ENCODE assay signal across 13 mouse cellular contexts in the genomic region with DNA sequence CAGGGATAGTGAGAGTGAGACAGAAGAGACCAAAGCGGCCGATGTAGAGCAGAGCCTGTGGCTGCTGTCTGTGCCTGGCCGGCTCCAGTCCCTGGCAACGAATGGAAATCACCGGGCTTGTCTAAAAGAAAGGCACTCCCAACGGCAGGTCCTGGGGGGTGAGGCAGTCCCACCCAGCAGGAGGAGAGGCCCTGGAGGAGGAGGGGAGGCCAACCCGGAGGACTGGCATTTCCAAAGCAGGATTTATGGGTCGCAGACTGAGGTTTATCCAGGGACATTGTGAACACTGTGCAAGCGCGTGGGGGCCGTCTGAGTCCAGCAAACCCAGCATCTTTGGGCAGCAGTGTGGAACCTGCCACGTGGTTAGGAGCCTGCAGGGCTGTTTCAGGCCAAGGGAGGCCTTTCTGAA. TPM values are rescaled to one million over a fixed set of nuclear protein-coding genes. Genes with fewer than 3 reads are reported as not detected.
DNase-seq lines count a peak whose midpoint lies in the region; TF ChIP-seq lines count a peak whose summit lies in the region.
"Had no signal": no experiment of that assay in that cellular context is flagged by ENCODE, and none has a peak within 500 bp of the region (broad histone marks: within the 10 kb centered on the region; RNA-seq: fewer than 3 reads in every experiment).

No protein-coding gene starts in this region.

- H3K9me3 ChIP-seq in heart, embryonic 10.5 days = no peaks in the 10 kb centered on the region
- H3K9me3 ChIP-seq in ES-E14 (ENCODE audit: control insufficient read depth, insufficient read depth, low read depth, low read length) = no peaks in the 10 kb centered on the region
- no peaks in the 10 kb centered on the region for H3K9me3 ChIP-seq in midbrain, embryonic 10.5 days (replicated peaks)

- H3K4me3 ChIP-seq in heart, embryonic 10.5 days = no peak overlapping the region
- H3K4me3 ChIP-seq in ES-E14 (ENCODE audit: insufficient read depth in 1 of 2, low read depth in 1 of 2, low read length in 2 of 2, poor library complexity in 1 of 2, severe bottlenecking in 1 of 2) = 0 out of 4 replicates have a peak overlapping the region, but pooled peaks of 1 of the 2 experiments have one; percentile 10
- H3K4me3 ChIP-seq in midbrain, embryonic 10.5 days = no peak overlapping the region

- no peak for DNase-seq in heart, embryonic 10.5 days (ENCODE audit: low spot score)
- DNase-seq in heart, postnatal 25 days (ENCODE audit: low spot score) = no peak
- DNase-seq in ES-E14 (ENCODE audit: low read depth, low spot score) = no peak
- peak; percentile 32 for DNase-seq in kidney, adult 18-20 months
- no peak for DNase-seq in midbrain, embryonic 10.5 days (ENCODE audit: low spot score)
- DNase-seq in lung, adult 18-20 months = no peak
- no peak for DNase-seq in gastrocnemius, postnatal 25 days
- DNase-seq in adrenal gland, adult (ENCODE audit: inconsistent age in 2 of 2, low spot score in 1 of 2) = no peak
- DNase-seq: adrenal gland, postnatal 10 days; gastrocnemius, postnatal 14 days; lung, postnatal 14 days; thymus, postnatal 14 days had no signal

- peak overlapping the region; percentile 73 for H3K27ac ChIP-seq in heart, embryonic 10.5 days
- peak overlapping the region; percentile 35; the same call in 1 of the 2 replicates for H3K27ac ChIP-seq in ES-E14 (ENCODE audit: insufficient read depth, low read depth, low read length, poor library complexity, severe bottlenecking)
- H3K27ac ChIP-seq in midbrain, embryonic 10.5 days (replicated peaks) = peak overlapping the region; percentile 52; the same call in 1 of the 2 replicates

- H3K27me3 ChIP-seq in heart, embryonic 10.5 days (ENCODE audit: insufficient read depth, poor library complexity, severe bottlenecking) = no peaks in the 10 kb centered on the region
- peaks cover 10% of the 10 kb centered on the region for H3K27me3 ChIP-seq in midbrain, embryonic 10.5 days (ENCODE audit: low read depth, poor library complexity, severe bottlenecking)
- H3K27me3 ChIP-seq: CH12.LX had no signal

- no peaks in the 10 kb centered on the region for H3K36me3 ChIP-seq in heart, embryonic 10.5 days
- no peaks in the 10 kb centered on the region for H3K36me3 ChIP-seq in ES-E14 (ENCODE audit: control insufficient read depth, insufficient read depth, low read length, poor library complexity, severe bottlenecking)
- H3K36me3 ChIP-seq in midbrain, embryonic 10.5 days = no peaks in the 10 kb centered on the region

- WGBS in heart, embryonic 10.5 days = 26% methylated on average over 12 of the region's 12 CpGs
- WGBS in midbrain, embryonic 10.5 days = 30% methylated on average over 12 of the region's 12 CpGs

- 0 out of 2 replicates have a peak overlapping the region, but pooled peaks have one; percentile 15 for H3K9ac ChIP-seq in ES-E14 (ENCODE audit: insufficient read depth, low read depth, low read length, poor library complexity, severe bottlenecking)

- H3K4me1 ChIP-seq in heart, embryonic 10.5 days = peaks cover 47% of the 10 kb centered on the region
- H3K4me1 ChIP-seq in ES-E14 (ENCODE audit: control insufficient read depth in 2 of 2, insufficient read depth in 2 of 2, low read length in 2 of 2, poor library complexity in 1 of 2) = peaks cover 2 to 6% of the 10 kb centered on the region in 2 experiments; a peak in 3 of 4 replicates
- H3K4me1 ChIP-seq in midbrain, embryonic 10.5 days = peaks cover 29% of the 10 kb centered on the region

- in situ Hi-C loops in ES-E14 (cut with MboI; ENCODE audit: low sequenced_read_pairs in 2 of 2, unreplicated experiment in 2 of 2) = no loop called here

- intact Hi-C loops in heart, postnatal 25 days (cut with DNase I) = no loop called here

TF ChIP-seq in ES-E14, 5 proteins besides CTCF, POLR2A, EP300 and RAD21:
- TF ChIP-seq MAFK (IDR thresholded peaks at IDR 0.05; ENCODE audit: insufficient read depth, low read depth, low read length) (no peak), HCFC1 (IDR thresholded peaks at IDR 0.05; ENCODE audit: borderline replicate concordance, insufficient read depth, low read length) (no peak), ZC3H11A (IDR thresholded peaks at IDR 0.05; ENCODE audit: borderline replicate concordance, low read depth, low read length) (no peak), ZNF384 (IDR thresholded peaks at IDR 0.05; ENCODE audit: low read depth, low read length) (no peak), CHD2 (IDR thresholded peaks at IDR 0.05; ENCODE audit: low read depth, low read length) (no peak)
TF ChIP-seq in ES-E14: peak in this region for 0.

RNA-seq across cellular contexts. Expression of a gene that starts 52.3 kb away (rescaled TPM):
- 7.5 and 9.3 TPM in 2 replicates for polyA plus RNA-seq in heart, embryonic 10.5 days (2016; fragmentation: Nextera tagmentation; extraction: Ambion mirVana)
- total RNA-seq in heart, postnatal 25 days (2021) = 1 to 10 TPM; 7.4 to 8.8 TPM
- 11.6 and 15.4 TPM in 2 replicates for total RNA-seq in ES-E14 (2012; rRNA removed)
- polyA plus RNA-seq in midbrain, embryonic 10.5 days (2016; fragmentation: Nextera tagmentation; extraction: Ambion mirVana) = 11.3 and 11.7 TPM in 2 replicates
- total RNA-seq in gastrocnemius, postnatal 25 days (2021) = 1 to 10 TPM; 3.8 to 4.1 TPM

RNA-seq across cellular contexts. Expression of a gene that starts 52.4 kb away (rescaled TPM):
- 2.3 and 3.7 TPM in 2 replicates for polyA plus RNA-seq in heart, embryonic 10.5 days (2016; fragmentation: Nextera tagmentation; extraction: Ambion mirVana)
- total RNA-seq in heart, postnatal 25 days (2021) = 1 to 10 TPM; 1.8 TPM
- total RNA-seq in ES-E14 (2012; rRNA removed) = 7.9 and 13.4 TPM in 2 replicates
- 5.0 and 7.2 TPM in 2 replicates for polyA plus RNA-seq in midbrain, embryonic 10.5 days (2016; fragmentation: Nextera tagmentation; extraction: Ambion mirVana)
- total RNA-seq in gastrocnemius, postnatal 25 days (2021) = 1 to 10 TPM in 1 of 2 experiments, under 1 TPM in 1; 1.00 to 1.1 TPM
